Mouse (Mus musculus): ENCODE data around the gene Zfhx3.

- TF ChIP-seq CTCF (IDR thresholded peaks at IDR 0.05; ENCODE audit: low read depth, low read length), result no peak
- TF ChIP-seq POLR2A (IDR thresholded peaks at IDR 0.05; ENCODE audit: extremely low read depth, insufficient read depth, low read length), result no peak
These were observed 637.4 kb downstream of the Zfhx3 start for GRCm38 (mm10) chr8:108579808-108580207.
